Mouse (Mus musculus) frontal cortex, postnatal 36 days (tissue): ENCODE measurements at regions not wholly inside any gene's neighbourhood (a gene's known extent, or its start where the extent isn't known, plus 50 kb on each side); places are given as distances from the start of the nearest gene placed in this dataset.
A peak's percentile ranks its signal among the peaks of the same experiment; 100 is the strongest.

Experiments used
- DNase-seq, 2 experiments: peaks; one replicate each; pipeline ENCODE4 v3.0.0; 2022; ENCODE audit warnings: low spot score in 2 of 2

DNA sequence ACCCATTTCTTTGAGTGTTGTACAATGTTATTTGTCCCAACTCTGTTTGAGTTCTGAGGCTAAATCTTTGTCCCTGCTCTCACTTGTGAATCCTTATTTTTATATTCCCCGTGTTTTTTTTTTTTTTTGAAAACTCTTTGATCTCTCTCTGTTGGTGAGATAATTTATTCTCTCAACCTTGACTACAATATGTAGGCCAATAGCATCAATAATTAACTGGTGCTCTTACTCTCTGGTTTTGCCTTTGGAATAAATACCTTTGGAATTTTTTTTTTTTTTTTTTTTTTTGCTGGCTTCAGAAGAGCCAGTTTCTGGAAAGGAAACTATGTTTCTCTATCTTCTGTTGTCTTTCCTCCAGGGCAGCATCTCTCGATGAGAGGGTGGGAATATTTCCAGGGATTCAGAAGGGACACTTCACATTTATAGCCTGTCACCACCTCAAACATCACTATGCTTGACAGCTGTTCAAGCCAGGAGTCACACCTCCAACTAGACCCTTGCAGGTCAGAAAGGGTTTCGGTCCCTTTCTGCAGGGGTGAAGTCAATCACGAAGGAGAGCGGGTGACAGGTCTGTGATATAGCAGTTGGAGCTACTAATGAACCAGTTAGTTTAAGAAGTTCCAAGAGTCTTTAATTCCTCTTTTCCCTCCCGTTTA, 330.9 kb upstream of the Fam241a start:
- no peak for DNase-seq

DNA sequence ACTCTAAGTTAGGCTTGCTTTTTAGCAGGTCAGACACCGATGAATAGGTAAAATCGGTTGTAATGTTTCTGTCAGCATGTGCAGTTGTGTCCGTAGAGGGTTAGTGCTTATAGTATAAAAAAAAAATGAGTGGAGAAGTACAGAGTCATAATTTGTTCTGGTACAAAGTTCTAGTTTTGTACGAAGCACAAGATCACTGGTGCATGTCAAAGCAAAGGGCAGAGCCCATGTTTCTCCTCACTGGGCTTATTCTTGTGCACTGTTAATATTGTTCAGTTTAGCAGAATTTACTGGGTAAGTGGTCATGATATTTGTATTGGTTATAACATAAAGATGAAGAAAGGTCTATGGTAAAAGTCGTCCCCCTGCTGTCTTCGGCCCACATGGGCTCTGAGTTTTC, 330.4 kb upstream of the Fam241a start:
- DNase-seq = no peak

- DNase-seq = no peak
Measured at GRCm38 (mm10) chr3:128222344-128222743, 326.2 kb upstream of the Fam241a start.

DNA sequence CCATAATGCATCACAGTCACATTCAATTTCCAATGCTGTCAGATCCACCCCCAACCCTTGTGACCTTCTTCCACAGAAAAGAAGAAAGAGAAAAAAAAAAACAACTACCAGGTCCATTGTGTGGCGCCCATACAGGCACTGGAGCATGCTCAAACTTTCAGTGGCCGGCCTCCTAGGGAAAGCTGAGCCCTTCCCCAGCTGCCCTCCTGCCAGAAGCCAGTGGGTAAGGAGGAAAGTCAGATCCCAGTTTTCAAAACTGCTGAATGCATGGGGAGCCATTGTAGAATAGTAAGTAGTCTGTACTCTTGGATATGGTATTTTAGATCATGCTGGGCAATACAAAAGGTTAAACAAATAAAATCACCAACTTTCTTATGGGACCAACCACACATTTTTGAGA, 325.5 kb upstream of the Fam241a start:
- no peak for DNase-seq

DNA sequence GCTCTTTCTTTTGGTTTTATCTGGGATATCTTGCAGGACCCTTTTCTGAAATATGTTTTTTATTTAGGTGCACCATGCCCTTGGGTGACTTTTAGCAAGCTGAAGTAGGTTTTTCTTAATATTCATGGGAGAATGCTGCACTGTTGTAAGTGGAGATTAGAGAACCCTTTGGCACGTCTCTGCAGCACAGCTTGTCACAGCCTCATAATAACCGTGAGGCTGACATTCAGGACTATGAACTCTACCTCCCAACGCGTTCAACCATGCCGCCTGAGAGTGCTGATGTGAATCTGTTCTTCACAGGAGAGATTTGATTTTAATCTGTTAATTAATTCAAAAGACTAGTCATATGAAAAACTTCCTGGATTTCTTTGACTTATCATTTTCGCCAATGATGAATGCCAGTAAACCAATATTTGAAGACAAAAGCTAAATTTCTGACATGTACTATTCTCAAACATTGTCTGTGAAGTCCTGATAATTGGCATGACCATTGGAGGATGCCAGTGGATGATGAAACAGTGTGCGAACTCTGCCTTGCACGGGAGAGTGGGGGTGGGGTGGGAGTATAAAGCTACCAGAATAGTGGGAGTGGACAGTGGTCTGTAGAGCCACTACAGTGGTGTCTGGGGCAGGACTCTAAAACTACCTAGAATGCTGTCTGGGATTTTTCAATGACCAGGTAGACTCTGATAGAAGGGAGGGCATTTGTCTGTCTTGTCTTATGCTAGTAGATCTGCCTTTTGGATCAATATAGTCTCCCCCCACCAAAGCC, 324.8 kb upstream of the Fam241a start:
- DNase-seq = no peak

DNA sequence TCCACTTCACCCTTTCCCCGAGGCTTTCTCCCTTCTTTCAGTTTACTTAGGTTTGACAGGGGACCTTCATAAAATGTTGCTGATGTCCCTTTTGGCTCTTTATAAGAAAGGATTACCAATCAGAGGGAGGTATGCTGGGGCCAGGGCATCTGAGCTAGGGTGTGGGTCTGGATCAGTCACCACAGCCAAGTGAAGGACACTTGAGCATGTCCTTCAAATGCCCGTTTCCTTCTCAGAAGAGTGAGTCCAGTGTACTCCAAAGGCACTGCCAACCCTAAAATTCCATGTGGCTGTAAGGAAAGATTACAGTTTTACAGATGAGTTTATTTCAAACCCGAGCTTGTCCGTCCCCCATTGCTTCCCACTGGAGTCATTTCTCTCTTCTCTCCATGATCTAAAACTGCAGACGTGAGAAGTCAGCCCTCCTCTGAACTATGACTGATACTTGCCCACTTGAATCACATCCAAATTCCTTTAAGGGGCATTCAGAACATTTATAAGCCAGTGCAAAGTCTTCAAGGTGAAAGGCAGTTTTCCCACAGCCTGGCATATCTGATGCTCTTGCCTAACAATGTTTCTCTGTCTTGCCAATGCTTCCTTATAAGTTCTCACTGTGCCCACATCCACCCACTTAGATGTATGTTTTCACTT, 321.8 kb upstream of the Fam241a start:
- DNase-seq = no peak

DNA sequence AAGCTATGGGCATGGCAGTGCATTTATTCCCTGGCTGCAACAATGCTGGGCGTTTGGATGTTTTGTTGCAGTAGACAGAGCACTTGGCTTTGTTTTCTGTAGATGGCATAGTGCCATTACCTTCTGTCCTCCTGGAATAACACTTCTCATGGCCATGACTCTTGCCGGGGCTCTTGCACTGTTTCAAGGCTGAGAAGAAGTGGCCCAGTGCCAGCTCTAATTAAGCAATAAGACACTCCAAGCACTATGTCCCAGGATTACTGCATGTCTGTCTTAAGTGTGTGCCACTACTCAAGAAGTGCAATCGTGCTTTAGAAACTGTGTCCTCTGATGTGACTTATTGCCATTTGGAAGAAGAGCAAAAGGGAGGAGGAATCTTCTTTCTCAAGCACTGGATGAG, 316.1 kb upstream of the Fam241a start:
- DNase-seq = no peak

GRCm38 (mm10) chr3:128210591-128210990, 314.5 kb upstream of the Fam241a start:
- DNase-seq = no peak

GRCm38 (mm10) chr3:128206948-128207347, 310.8 kb upstream of the Fam241a start:
- no peak for DNase-seq

- DNase-seq = no peak
Measured at GRCm38 (mm10) chr3:128206483-128206882, 310.4 kb upstream of the Fam241a start.

DNA sequence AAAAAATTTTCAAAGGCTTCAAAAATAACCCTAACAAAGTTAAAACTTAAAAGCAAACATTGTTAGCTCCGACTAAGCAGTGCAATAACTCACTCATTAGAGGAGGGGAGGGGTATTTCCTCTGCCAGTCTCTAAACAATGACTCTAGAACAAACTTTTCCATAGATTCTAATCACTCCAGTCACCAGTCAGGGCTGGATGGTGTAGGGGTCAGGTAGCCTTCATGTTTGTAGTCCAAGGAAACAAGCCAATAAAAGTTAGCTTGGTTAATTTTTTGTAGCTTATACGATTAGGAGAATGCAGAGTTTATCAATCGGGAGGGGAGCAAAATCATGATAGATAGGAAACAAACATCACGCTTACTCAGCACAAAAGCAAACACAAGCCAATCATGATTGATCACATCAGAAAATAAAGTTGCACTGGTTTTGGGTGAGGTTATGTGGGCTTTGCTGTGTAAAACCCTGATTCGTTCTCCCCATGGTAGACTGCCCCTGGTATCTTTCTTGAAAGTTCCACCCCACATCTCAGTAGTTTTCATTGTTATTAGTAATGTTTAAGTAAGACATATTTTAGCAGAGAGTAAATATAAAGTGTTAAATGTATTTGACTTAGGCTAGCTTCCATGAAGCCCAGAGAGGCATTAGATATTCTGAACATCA, 304.6 kb upstream of the Fam241a start:
- no peak for DNase-seq

DNA sequence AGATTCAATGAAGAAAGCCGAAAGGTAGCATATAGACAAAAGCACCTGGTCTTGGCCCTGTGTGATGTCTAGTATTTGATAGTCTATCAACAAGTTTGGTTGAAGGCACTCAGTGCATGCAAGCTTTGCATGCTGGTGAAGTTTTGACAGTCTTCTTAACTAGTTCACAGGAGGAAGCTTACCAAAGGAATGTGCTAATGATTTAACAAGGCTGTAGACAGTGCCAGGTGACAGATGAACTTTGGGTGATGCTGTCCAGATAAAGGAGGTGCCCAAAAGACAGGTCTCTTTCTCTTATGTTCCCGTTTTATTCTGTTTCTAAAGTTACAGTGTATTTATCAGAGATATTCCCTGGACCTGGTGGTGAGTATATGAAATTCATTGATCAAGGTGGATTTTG, 303.3 kb upstream of the Fam241a start:
- DNase-seq = no peak

- DNase-seq = no peak
Measured at GRCm38 (mm10) chr3:128192046-128192800, 296.1 kb upstream of the Fam241a start.

- no peak for DNase-seq
Measured at GRCm38 (mm10) chr3:128187330-128188044, 291.4 kb upstream of the Fam241a start.

GRCm38 (mm10) chr3:128186278-128186677, 290.2 kb upstream of the Fam241a start:
- peak in 1 of 2 experiments; percentile 6 for DNase-seq

GRCm38 (mm10) chr3:128181221-128181908, 285.2 kb upstream of the Fam241a start:
- no peak for DNase-seq

DNA sequence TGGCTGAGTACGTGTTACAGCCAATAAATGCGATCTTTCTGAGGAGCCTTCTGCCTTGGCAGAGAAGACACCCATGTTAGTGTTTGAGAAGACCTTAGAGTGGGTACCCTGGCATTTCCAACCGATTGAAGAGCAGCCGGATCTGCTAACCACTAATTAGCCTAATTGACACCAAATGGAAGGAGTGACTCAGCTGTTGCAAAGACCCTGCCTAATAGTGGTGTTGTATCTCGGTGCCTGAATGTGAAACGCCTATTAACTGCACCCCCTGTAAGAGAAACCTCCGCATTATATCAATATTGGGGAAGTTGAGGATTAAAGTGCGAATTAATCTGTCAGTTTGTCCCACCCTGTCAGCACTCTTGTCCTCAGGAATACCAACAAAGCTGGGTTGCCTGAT, 253.1 kb upstream of the Fam241a start:
- DNase-seq = no peak

DNA sequence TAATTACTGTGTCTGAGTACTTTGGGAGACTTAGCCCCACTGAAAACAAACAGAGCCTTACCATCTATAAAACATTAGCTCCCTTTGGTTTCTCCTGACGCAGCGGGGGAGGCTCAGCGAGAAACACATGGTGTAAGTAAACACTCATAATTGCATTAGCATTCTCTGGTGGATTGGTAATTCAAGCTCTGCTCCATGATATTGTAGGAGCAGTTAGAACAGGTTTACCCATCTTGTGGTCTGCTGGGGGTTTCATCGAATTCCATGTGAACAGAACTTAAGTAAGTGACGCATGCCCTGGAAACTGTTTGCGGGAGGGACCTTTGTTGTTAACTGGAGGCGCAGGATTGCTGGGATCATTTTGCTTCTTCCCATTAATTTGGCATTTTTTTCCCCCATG, 249.2 kb upstream of the Fam241a start:
- no peak for DNase-seq

GRCm38 (mm10) chr3:128127836-128128235, 231.7 kb upstream of the Fam241a start:
- no peak for DNase-seq

GRCm38 (mm10) chr3:128126664-128127063, 230.5 kb upstream of the Fam241a start:
- DNase-seq = no peak
